Mouse (Mus musculus) c-Kit-positive CD71-positive TER-119-negative erythroid progenitor cells, embryonic 14.5 days (primary cell): ENCODE data around the gene Ikbke.

Experiments used
- DNase-seq: peaks from one replicate; pipeline ENCODE4 v3.0.0-alpha.2; 2013; ENCODE audit warnings: low read depth

Ikbke gene

GRCm38 (mm10) chr1:131239576-131240193 lies 39.7 kb downstream of the Ikbke start:
- no peak for DNase-seq

DNA sequence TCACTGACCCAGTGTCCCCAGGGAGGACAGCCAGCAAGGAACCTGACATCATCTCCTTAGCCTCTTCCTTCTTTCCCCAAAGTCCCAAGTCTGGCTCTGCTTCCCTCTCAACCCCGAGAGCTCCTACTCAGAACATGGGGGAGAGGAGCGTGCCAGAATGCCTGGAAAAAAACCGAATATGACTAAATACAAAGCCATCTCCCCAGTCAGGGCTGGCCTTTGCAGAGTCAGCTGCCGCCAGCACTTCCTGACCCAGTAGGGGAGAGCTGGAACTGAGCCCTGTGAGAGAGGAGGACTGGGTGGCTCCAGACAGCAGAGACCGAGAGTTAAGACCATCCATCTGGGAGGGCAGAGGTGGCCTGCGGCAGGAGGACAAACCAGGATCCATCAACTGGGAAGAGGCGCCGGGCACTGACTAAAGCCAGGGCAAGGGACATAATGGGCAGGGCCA lies 40.5 kb downstream of the Ikbke start:
- no peak for DNase-seq

DNA sequence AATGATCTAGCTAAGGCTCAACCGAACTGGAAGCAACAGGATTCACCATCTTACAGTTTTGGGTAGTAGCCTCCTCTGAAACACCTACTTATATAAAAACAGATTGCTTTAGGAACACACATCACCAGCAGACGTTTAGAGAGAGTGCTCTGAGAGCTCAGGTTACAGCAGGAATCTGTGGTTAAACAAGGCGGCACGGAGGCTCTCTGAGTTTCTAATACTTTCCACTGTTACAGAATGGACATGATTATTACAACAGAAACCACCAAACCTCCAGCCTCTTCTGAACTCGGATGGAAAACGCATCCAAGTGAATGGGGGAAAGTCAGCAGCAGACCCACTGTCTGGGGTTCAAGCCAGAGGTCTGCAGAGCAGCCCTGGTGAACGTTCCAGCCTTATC lies 43.3 kb downstream of the Ikbke start:
- no peak for DNase-seq

GRCm38 (mm10) chr1:131233527-131233926 lies 45.9 kb downstream of the Ikbke start:
- no peak for DNase-seq

- no peak for DNase-seq
These were observed 50.7 kb downstream of the Ikbke start for GRCm38 (mm10) chr1:131228659-131229058.

DNA sequence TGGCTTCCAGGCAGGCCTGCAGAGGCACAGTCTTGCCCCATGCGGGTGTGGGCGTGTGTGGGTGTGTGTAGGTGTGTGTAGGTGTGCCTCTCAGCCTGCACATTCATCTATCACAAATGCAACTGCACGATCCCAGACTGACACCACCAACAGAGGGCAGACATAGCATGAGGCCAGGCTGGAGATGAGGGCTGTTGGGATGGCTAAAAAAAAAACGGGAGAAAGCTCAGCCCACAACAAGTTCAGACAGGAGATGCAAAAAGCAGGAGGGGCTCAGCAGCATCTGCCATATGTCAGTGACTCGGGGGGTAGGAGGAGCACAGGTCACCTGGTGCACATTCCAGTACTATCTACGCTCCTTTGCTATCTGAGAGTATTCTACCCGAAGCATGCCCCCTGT lies 51.2 kb downstream of the Ikbke start:
- DNase-seq = no peak

GRCm38 (mm10) chr1:131224848-131225471 lies 54.4 kb downstream of the Ikbke start:
- DNase-seq = no peak

DNA sequence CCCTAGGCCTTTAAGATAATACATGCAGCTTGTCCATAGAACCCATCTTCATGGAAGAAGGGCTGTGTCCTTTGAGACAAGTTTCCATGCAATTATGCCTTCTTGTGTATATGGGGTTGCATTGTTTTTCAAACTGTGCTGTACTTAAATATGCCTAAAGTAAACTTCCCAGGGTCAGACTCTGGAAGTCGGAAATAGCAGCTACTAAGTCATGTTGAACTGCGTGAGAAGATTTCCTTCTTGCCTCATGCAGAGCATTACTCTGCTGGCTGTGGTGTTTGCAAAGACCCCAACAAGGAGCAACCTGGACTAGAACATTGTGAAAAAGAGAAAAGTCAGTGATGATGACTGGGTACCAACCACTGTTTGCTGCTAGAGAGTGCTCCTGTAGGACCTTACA lies 56.1 kb downstream of the Ikbke start:
- DNase-seq = no peak

DNA sequence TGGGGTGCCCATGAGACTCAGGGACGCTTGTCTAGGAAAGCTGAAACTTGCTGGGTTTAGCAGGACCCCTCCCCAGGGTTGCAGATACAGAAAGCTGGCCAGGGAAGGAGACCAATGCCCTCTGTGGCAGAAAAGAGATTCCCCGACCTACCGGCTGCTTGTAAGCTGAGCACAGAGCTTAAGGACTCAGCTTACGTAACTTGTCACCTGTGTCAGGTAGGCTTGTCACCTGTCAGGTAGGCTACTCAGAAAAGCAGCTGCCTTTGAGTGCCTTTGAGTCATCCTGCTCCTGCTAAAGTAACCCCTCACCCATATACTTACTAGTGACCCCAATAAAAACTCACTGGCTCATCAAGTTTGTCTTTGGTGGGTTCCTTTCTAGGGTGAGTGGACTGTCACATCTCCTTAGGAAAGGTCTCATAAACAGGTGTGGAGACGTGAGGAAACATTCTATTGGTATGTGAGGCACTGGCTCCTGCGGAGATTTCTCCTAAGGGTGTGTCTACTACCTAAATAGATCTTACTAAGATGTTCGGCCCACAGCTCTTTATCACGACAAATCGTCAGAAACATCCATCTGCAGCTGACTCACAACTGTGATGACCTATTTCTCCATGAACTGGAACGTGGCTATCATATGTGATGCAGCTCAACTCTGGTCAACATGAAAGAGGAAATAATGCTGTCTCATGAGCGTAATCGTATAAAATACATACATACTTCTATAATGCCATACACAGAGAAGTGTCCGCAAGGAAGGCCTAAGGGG lies 57.4 kb downstream of the Ikbke start:
- no peak for DNase-seq

DNA sequence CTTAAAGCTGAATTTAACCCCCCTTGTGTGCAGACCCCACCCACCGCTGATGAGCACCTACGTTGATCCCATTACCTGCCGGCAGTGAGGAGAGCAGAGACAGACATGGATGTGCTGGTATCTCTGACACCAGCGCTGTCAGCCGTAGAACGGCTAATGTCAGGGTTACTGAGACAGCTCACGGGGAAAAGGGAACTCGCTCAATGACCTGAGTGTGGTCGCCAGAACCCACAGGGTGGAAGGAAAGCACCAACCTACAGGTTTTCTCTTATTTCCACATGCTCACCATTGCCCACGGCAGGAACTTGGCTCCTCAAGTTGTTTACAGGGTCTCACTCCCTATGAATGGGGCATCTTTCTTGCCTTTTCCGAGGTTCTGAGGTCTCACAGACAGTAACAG lies 60.5 kb downstream of the Ikbke start:
- no peak for DNase-seq

GRCm38 (mm10) chr1:131213361-131213760 lies 66.0 kb downstream of the Ikbke start:
- no peak for DNase-seq

GRCm38 (mm10) chr1:131212956-131213355 lies 66.5 kb downstream of the Ikbke start:
- no peak for DNase-seq

GRCm38 (mm10) chr1:131211655-131212054 lies 67.8 kb downstream of the Ikbke start:
- no peak for DNase-seq

- no peak for DNase-seq
These were observed 69.4 kb downstream of the Ikbke start for GRCm38 (mm10) chr1:131209971-131210426.

- no peak for DNase-seq
These were observed 70.6 kb downstream of the Ikbke start for GRCm38 (mm10) chr1:131208800-131209199.

- no peak for DNase-seq
These were observed 71.3 kb downstream of the Ikbke start for GRCm38 (mm10) chr1:131208081-131208480.

- no peak for DNase-seq
These were observed 71.9 kb downstream of the Ikbke start for GRCm38 (mm10) chr1:131207531-131207930.

DNA sequence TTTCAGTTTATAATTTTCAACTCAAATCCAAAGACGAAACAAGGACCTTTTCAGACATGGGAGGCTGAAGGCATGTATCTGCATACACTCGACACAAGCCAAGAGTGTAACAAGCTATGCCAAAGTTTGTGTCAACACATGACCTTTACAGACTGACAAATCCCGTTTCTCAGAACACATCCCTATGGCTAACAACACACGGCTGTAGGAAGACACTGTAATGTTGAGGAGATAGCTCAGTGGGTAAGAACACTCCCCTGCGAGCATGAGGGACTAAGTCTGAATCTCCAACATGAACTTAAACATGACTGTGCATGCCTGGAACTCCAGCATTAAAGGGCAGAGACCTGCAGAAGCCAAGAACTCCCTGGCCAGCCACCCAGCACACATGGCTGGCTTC lies 73.1 kb downstream of the Ikbke start:
- no peak for DNase-seq

DNA sequence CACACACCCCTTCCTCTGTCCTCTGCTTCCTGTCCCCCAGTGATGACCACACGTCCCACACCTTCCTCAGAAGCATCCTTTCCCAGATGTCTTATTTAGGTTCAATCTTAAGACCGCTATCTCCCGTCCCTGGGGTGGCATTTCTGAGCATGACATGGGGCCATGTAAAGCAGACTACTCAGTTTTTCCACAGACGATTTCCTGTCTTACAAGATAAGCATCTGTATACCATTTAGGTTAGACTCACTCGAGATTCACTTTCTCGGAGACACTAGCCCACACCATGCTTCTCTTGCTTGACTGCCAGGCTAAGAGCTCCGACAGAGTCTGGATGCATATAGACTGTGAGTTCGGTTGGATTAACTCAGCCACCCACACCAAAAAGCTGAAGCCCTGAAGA lies 74.9 kb downstream of the Ikbke start:
- no peak for DNase-seq
